Mouse (Mus musculus) heart, adult 9 months (tissue): ENCODE measurements around the gene Ssna1.
A peak's percentile ranks its signal among the peaks of the same experiment; 100 is the strongest.

Experiments
- DNase-seq, 2 experiments: peaks; one replicate each; pipeline ENCODE4 v3.0.0; 2022; ENCODE audit warnings: low spot score in 2 of 2

The Ssna1 gene

GRCm38 (mm10) chr2:25271827-25272511 lies at the start of gene Ssna1, which contains the start of gene Anapc2:
TSS of gene Ssna1 (minus strand) at chr2:25272438.
TSS of gene Anapc2 (plus strand) at chr2:25272478.
- DNase-seq: peak; percentile 95 to 96

- DNase-seq: no peak
Measured at GRCm38 (mm10) chr2:25320084-25320483, 47.8 kb upstream of the Ssna1 start.

- no peak for DNase-seq
Measured at GRCm38 (mm10) chr2:25318971-25319773, 46.9 kb upstream of the Ssna1 start, which contains the start of gene Grin1. TSS of gene Grin1 (minus strand) at chr2:25319187.

GRCm38 (mm10) chr2:25318119-25318966 lies 46.1 kb upstream of the Ssna1 start:
- no peak for DNase-seq

- DNase-seq: no peak
Measured at GRCm38 (mm10) chr2:25311491-25311891, 39.3 kb upstream of the Ssna1 start.

- DNase-seq: no peak
Measured at GRCm38 (mm10) chr2:25310969-25311368, 38.7 kb upstream of the Ssna1 start.

- no peak for DNase-seq
Measured at GRCm38 (mm10) chr2:25310180-25310579, 37.9 kb upstream of the Ssna1 start.

GRCm38 (mm10) chr2:25305587-25306359 lies 33.5 kb upstream of the Ssna1 start:
- no peak for DNase-seq

GRCm38 (mm10) chr2:25304657-25305541 lies 32.7 kb upstream of the Ssna1 start:
- DNase-seq: no peak

- DNase-seq: no peak
Measured at GRCm38 (mm10) chr2:25303931-25304656, 31.9 kb upstream of the Ssna1 start.

- no peak for DNase-seq
Measured at GRCm38 (mm10) chr2:25303452-25303851, 31.2 kb upstream of the Ssna1 start.

- no peak for DNase-seq
Measured at GRCm38 (mm10) chr2:25298046-25298445, 25.8 kb upstream of the Ssna1 start.

- no peak for DNase-seq
Measured at GRCm38 (mm10) chr2:25297093-25297492, 24.9 kb upstream of the Ssna1 start.

- DNase-seq: no peak
Measured at GRCm38 (mm10) chr2:25293706-25294105, 21.5 kb upstream of the Ssna1 start.

GRCm38 (mm10) chr2:25292856-25293255 lies 20.6 kb upstream of the Ssna1 start:
- DNase-seq: peak in 1 of 2 experiments; percentile 70

- peak in 1 of 2 experiments; percentile 29 for DNase-seq
Measured at GRCm38 (mm10) chr2:25292054-25292544, 19.9 kb upstream of the Ssna1 start.

GRCm38 (mm10) chr2:25291184-25292053 lies 19.2 kb upstream of the Ssna1 start:
- DNase-seq: no peak

- no peak for DNase-seq
Measured at GRCm38 (mm10) chr2:25290816-25291130, 18.5 kb upstream of the Ssna1 start.
